Mouse (Mus musculus) midbrain, embryonic 11.5 days (tissue): Measurements from ENCODE around the gene Tmem11. TPM values are rescaled to one million over a fixed set of nuclear protein-coding genes. Genes with fewer than 3 reads are reported as not detected.
"Not testable (repeated sequence)": the region's sequence is repeated elsewhere in the genome, so short reads cannot be mapped to it uniquely, and the experiment has no call there.

Source experiments
- ATAC-seq: fragments of 200-750 bp; cut with Nextera tagmentation; 2 replicates; pipeline ENCODE4 v1.8.0; 2017; ENCODE audit warnings: moderate TSS enrichment, moderate library complexity; ENCODE audit not compliant: low FRiP score
- DNase-seq: peaks from one replicate; pipeline ENCODE4 v3.0.0; 2015; ENCODE audit warnings: low spot score; ENCODE audit errors: missing footprints
- H3K27ac ChIP-seq: fragments of 300-500 bp; sonication (generic); 2 replicates; pipeline ENCODE4 v1.5.1; 2014; ENCODE audit warnings: low read depth, low read length
- H3K27me3 ChIP-seq: fragments of 300-500 bp; sonication (generic); 2 replicates; pipeline ENCODE4 v1.6.1; 2014; ENCODE audit warnings: mild to moderate bottlenecking, low read length, moderate library complexity, mixed read lengths; ENCODE audit not compliant: control insufficient read depth, insufficient read depth
- H3K36me3 ChIP-seq: fragments of 300-500 bp; sonication (generic); 2 replicates; pipeline ENCODE4 v1.6.1; 2014; ENCODE audit warnings: mild to moderate bottlenecking, low read length, moderate library complexity, mixed read lengths; ENCODE audit not compliant: control insufficient read depth, insufficient read depth
- H3K4me1 ChIP-seq: fragments of 300-500 bp; sonication (generic); 2 replicates; pipeline ENCODE4 v1.6.1; 2014; ENCODE audit warnings: low read length; ENCODE audit not compliant: control insufficient read depth, insufficient read depth
- H3K4me2 ChIP-seq: fragments of 300-500 bp; sonication (generic); 2 replicates; pipeline ENCODE4 v1.6.1; 2014; ENCODE audit warnings: mild to moderate bottlenecking, moderate library complexity
- H3K4me3 ChIP-seq: fragments of 300-500 bp; sonication (generic); 2 replicates; pipeline ENCODE4 v1.5.1; 2014; ENCODE audit warnings: low read depth, low read length
- H3K9ac ChIP-seq: fragments of 300-500 bp; sonication (generic); 2 replicates; pipeline ENCODE4 v1.6.1; 2014; ENCODE audit warnings: low read length
- H3K9me3 ChIP-seq: fragments of 300-500 bp; sonication (generic); 2 replicates; pipeline ENCODE4 v1.6.1; 2016; ENCODE audit warnings: low read length; ENCODE audit not compliant: control insufficient read depth
- WGBS: fragments of 180-500 bp; shearing (Covaris S2); extraction: QIAGEN DNeasy Blood & Tissue Kit; methylation state at CpG from one replicate; pipeline ENCODE4 v1.1.7; 2014; 5-methylcytosine and 5-hydroxymethylcytosine counted together
- polyA plus RNA-seq: library from polyadenylated mRNA; unstranded; fragments of >200 nt; fragmentation: Nextera tagmentation; extraction: Ambion mirVana; gene quantifications from 2 replicates; pipeline ENCODE4 v1.2.1, GENCODE M21; 2014

The Tmem11 gene
- polyA plus RNA-seq, 1 experiment from 2014 or later, result 67.2 TPM

DNA sequence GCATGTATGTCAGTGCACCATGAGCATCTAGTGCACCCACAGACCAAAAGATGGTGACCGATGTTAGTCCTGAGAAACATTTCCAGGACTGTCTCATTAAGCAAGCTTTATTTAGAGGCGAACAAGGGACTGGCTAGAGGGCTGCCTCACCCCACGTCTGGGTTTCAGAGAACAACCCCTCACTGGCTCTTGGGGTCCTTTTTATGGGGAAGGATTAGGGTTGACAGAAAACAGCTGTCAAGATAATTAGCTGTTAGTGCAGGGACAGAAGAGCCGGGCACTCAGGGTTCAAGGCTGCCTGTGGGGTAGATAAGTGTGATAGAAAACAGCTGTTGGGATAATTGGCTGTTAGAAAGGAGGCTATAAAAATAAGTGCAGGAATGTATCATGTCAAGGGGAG, 16.8 kb upstream of the Tmem11 start:
- H3K4me1 ChIP-seq, result no peaks in the 10 kb centered on the region
- no peaks in the 10 kb centered on the region for H3K27me3 ChIP-seq
- no peak for ATAC-seq
- H3K4me2 ChIP-seq, result no peak overlapping the region
- H3K9ac ChIP-seq, result no peak overlapping the region
- no peaks in the 10 kb centered on the region for H3K9me3 ChIP-seq
- no peak overlapping the region for H3K27ac ChIP-seq
- WGBS, result 45% methylated on average over 4 of the region's 4 CpGs
- DNase-seq, result peak; percentile 68
- no peak overlapping the region for H3K4me3 ChIP-seq
- no peaks in the 10 kb centered on the region for H3K36me3 ChIP-seq

DNA sequence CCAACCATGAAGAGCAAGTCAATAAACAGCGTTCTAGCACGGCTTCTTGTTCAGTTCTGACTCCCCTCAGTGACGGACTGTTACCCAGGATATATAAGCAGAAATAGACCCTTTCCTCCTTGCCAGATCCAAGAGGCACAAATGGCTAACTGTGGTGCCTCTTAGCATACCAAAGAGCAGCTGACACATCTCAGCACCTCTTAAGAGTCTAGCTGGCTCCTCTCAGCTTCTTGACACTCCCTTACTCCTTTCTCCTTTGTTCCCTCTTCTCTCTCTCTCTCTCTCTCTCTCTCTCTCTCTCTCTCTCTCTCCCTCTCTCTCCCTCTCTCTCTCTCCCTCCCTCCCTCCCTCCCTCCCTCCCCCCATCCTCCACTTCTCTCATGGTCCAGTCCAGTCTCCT, 11.7 kb upstream of the Tmem11 start:
- 70% methylated on average over 3 of the region's 3 CpGs for WGBS
- DNase-seq, result peak; percentile 35
- no peak overlapping the region for H3K4me3 ChIP-seq
- H3K4me1 ChIP-seq, result no peaks in the 10 kb centered on the region
- no peaks in the 10 kb centered on the region for H3K36me3 ChIP-seq
- ATAC-seq, result no peak
- H3K27ac ChIP-seq, result no peak overlapping the region
- no peaks in the 10 kb centered on the region for H3K9me3 ChIP-seq
- H3K9ac ChIP-seq, result no peak overlapping the region
- H3K4me2 ChIP-seq, result no peak overlapping the region
- H3K27me3 ChIP-seq, result no peaks in the 10 kb centered on the region

DNA sequence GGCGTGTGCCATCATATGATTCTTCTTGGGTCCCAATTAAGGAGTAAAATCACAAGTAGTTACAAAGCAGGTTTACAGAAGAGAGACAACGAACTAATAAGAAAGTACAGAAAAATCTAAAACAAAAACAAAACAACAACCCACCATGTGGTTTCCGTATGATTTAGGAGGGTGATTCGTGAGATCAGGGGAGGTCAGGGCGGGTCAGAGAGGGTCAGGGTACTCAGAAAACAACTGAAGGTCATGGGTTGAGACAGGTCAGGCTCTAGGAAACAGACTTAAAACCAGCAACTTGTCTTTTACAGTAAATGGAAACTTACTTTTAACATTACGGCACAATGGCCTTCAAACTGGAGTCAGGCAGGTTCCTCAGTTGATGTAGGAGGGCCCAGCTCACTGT, 11.2 kb upstream of the Tmem11 start:
- WGBS, result 73% methylated on average over 6 of the region's 6 CpGs
- Histone ChIP-seq H3K4me2 (no peak overlapping the region), H3K27ac (no peak overlapping the region), H3K9ac (no peak overlapping the region), H3K9me3 (no peaks in the 10 kb centered on the region), H3K4me3 (no peak overlapping the region), H3K27me3 (no peaks in the 10 kb centered on the region), H3K4me1 (no peaks in the 10 kb centered on the region), H3K36me3 (no peaks in the 10 kb centered on the region)
- no peak for ATAC-seq
- DNase-seq, result no peak

DNA sequence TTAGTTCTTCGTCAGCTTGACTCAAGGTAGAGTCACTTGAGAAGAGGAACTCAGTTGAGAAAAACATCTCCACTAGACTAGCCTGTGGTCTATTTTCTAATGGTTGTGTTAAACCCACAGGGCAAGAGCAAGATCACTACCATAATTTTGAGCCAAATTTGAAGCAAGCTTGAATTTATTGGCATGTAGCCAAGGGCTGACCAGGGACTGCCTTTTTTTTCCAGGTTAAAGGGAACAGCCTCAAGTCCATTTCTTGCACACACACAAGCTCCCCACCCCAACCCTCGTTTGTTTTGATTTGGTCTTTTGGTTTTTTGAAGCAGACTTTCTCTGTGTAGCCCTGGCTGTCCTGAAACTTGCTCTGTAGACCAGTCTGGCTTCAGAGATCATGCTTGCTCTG, 10.8 kb upstream of the Tmem11 start:
- H3K9me3 ChIP-seq, result no peaks in the 10 kb centered on the region
- H3K4me3 ChIP-seq, result no peak overlapping the region
- no peak overlapping the region for H3K9ac ChIP-seq
- peak; percentile 66 for DNase-seq
- no peaks in the 10 kb centered on the region for H3K27me3 ChIP-seq
- no peak for ATAC-seq
- H3K4me1 ChIP-seq, result no peaks in the 10 kb centered on the region
- WGBS, result 72% methylated on average over 2 of the region's 2 CpGs
- no peak overlapping the region for H3K4me2 ChIP-seq
- no peak overlapping the region for H3K27ac ChIP-seq
- no peaks in the 10 kb centered on the region for H3K36me3 ChIP-seq

DNA sequence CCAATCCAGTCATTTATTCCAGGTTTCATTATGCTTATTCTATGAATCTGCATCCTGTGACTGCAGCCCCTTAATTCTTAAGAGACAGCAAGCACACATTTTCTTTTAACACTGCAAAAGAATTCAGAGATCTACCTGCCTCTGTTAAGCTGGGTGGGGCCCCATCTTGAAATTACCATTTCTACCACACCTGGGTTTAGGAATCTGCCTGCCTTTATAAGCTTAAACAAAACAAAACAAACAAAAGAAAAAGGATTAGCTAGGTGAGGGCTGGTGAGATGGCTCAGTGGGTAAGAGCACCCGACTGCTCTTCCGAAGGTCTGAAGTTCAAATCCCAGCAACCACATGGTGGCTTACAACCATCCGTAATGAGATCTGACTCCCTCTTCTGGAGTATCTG, 7.9 kb upstream of the Tmem11 start:
- 82% methylated on average over 2 of the region's 3 CpGs for WGBS
- H3K4me2 ChIP-seq, H3K4me1 ChIP-seq, H3K27me3 ChIP-seq, ATAC-seq, H3K9ac ChIP-seq, H3K27ac ChIP-seq, H3K9me3 ChIP-seq, H3K36me3 ChIP-seq, H3K4me3 ChIP-seq: not testable (repeated sequence)
- peak; percentile 59 for DNase-seq

DNA sequence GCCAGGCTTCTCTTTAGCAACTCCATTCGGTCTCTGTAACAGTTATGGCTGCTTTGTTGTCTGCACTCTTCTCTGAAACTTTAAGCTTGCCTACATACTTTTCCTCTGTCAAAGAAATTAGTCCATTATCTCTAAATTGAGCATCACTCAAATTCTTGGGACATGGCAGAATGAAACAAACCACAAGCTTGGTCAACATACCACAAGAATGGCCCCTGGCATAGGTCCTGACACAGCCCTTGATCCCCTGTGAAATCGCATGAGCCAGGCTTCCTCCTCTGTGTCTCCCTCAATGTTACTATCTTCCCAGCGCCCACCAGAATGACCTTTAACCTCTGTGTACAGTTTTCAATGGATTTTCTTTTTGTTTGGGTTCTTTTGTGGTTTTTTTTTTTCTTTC, 3.3 kb upstream of the Tmem11 start:
- H3K9me3 ChIP-seq, result no peaks in the 10 kb centered on the region
- ATAC-seq (no peak), DNase-seq (no peak)
- peaks cover 10% of the 10 kb centered on the region for H3K4me1 ChIP-seq
- H3K27ac ChIP-seq, result no peak overlapping the region
- no peaks in the 10 kb centered on the region for H3K27me3 ChIP-seq
- H3K4me3 ChIP-seq, result no peak overlapping the region
- H3K4me2 ChIP-seq, result no peak overlapping the region
- H3K9ac ChIP-seq, result no peak overlapping the region
- no peaks in the 10 kb centered on the region for H3K36me3 ChIP-seq
- WGBS, result 79% methylated on average over 3 of the region's 3 CpGs

DNA sequence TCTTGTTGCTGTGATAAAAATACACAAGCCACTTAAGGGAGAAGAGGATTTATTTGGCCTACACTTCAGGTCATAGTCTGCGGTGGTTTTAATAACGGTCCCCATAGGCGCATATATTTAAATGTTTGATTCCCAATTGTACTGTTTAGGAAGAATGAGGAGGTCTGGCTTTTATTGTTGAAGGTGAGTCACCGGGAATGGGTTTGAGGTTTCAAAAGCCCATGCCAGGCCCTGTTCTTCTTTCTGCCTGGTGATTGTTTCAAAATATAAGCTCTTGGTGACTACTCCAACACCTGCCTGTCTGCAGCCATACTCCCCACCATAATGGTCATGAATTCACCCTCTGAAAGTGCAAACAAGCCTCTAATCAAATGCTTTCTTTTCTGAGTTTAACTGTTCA, 1.5 kb upstream of the Tmem11 start:
- peaks cover 12% of the 10 kb centered on the region for H3K4me1 ChIP-seq
- H3K27ac ChIP-seq, result no peak overlapping the region
- no peak for ATAC-seq
- H3K9me3 ChIP-seq, result no peaks in the 10 kb centered on the region
- DNase-seq, result no peak
- no peaks in the 10 kb centered on the region for H3K36me3 ChIP-seq
- H3K27me3 ChIP-seq, result no peaks in the 10 kb centered on the region
- H3K9ac ChIP-seq, result no peak overlapping the region
- H3K4me2 ChIP-seq, result no peak overlapping the region
- no peak overlapping the region for H3K4me3 ChIP-seq
- 93% methylated on average over 4 of the region's 4 CpGs for WGBS

DNA sequence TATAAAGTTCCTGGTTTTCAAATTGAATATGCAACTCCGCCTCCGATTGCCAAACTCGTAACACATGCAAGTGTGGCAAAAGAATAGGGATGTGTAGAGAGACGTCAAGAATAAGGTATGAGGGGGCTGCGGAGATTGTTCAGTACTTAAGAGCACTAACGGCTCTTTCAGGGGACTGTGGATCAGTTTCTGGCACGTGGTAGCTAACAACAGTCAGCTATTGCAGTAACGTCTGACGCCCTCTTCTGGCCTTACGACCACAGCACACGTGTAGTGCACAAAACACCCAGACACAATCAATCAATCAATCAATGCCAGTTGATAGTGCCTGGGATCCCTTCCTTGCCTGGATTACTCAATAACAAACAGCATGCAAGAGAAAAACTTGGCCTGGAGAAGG, 351 bp upstream of the Tmem11 start:
- ATAC-seq, result no peak

DNA sequence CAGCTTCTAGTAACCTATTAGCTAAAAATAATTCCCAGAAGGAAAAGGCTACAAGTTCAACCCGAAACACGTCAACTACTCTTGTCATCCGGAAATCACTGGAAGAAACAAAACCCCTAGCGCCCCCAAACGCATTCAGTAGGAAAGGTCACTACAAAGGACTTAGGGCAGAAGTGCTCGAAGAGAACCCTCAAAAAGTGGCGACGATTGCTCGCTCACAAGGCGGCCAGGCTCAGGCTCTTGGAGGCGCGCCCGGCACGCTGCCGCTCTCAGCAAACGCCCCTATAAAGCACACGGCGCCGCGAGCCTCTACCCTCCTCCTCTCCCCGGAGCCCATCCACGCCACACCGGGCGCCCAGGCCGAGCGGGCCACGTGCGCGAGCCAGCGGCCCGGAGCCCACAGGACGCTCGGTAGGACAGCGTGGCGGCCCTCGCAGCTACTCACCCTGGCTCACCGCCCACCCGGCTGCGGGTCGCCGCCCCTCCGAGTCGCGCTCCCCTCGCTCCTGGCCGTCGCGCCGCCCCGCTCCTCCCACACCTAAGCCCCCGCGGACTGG, 938 bp downstream of the Tmem11 start:
- Histone ChIP-seq H3K4me1 (peaks cover 16% of the 10 kb centered on the region), H3K27me3 (no peaks in the 10 kb centered on the region), H3K27ac (peak overlapping the region; percentile 70; the same call in 1 of the 2 replicates), H3K4me2 (peak overlapping the region; percentile 74), H3K4me3 (peak overlapping the region; percentile 87), H3K9me3 (no peaks in the 10 kb centered on the region), H3K36me3 (no peaks in the 10 kb centered on the region), H3K9ac (peak overlapping the region; percentile 90)
- ATAC-seq (peak; percentile 75), DNase-seq (peak; percentile 93)
- WGBS, result under 1% methylated on average over 52 of the region's 52 CpGs

More for the DNA sequence above, 351 bp upstream of the Tmem11 start:
- peak overlapping the region; percentile 79 for H3K27ac ChIP-seq
- peak; percentile 91 for DNase-seq
- peak overlapping the region; percentile 67 for H3K9ac ChIP-seq
- H3K4me1 ChIP-seq, result peaks cover 16% of the 10 kb centered on the region
- H3K36me3 ChIP-seq, result no peaks in the 10 kb centered on the region
- H3K4me2 ChIP-seq, result peak overlapping the region; percentile 74
- H3K9me3 ChIP-seq, result no peaks in the 10 kb centered on the region
- WGBS, result 2% methylated on average over 11 of the region's 11 CpGs
- H3K27me3 ChIP-seq, result no peaks in the 10 kb centered on the region
- H3K4me3 ChIP-seq, result peak overlapping the region; percentile 87
